Mouse (Mus musculus) thymus, adult 2 months (tissue): Measurements from ENCODE around the gene Nup62. TPM values are rescaled to one million over a fixed set of nuclear protein-coding genes. Genes with fewer than 3 reads are reported as not detected.
A peak's percentile ranks its signal among the peaks of the same experiment; 100 is the strongest.

Source experiments
- DNase-seq: peaks from one replicate; pipeline ENCODE4 v3.0.0; 2021
- H3K27ac ChIP-seq: fragments of 200-500 bp; 2 replicates; pipeline ENCODE4 v1.5.1; 2012; ENCODE audit warnings: low read length, control low read depth; ENCODE audit not compliant: control insufficient read depth, insufficient read depth
- H3K27me3 ChIP-seq: fragments of 200-500 bp; 2 replicates; pipeline ENCODE4 v1.6.1; 2012; ENCODE audit warnings: mild to moderate bottlenecking, low read length, moderate library complexity, mixed read lengths; ENCODE audit not compliant: control insufficient read depth, insufficient read depth
- H3K36me3 ChIP-seq: fragments of 200-500 bp; 2 replicates; pipeline ENCODE4 v1.6.1; 2012; ENCODE audit warnings: mild to moderate bottlenecking, low read length, moderate library complexity; ENCODE audit not compliant: control insufficient read depth, insufficient read depth
- H3K4me1 ChIP-seq: fragments of 200-500 bp; replicated peaks from 2 replicates; pipeline ENCODE4 v1.6.1; 2012; ENCODE audit warnings: low read length; ENCODE audit not compliant: control insufficient read depth, insufficient read depth
- H3K4me3 ChIP-seq: fragments of 200-500 bp; 2 replicates; pipeline ENCODE4 v1.5.1; 2012; ENCODE audit warnings: mild to moderate bottlenecking, low read length, control low read depth, moderate library complexity; ENCODE audit not compliant: control insufficient read depth, insufficient read depth
- CTCF ChIP-seq: fragments of 200-500 bp; IDR thresholded peaks from 2 replicates; pipeline ENCODE4 v1.5.1; 2012; ENCODE audit warnings: mild to moderate bottlenecking, control low read depth, low read length, moderate library complexity, borderline replicate concordance; ENCODE audit not compliant: control insufficient read depth, poor library complexity, insufficient read depth; ENCODE audit errors: extremely low read depth
- POLR2A ChIP-seq: fragments of 200-500 bp; IDR thresholded peaks from 2 replicates; pipeline ENCODE4 v1.6.1; 2012; ENCODE audit warnings: mild to moderate bottlenecking, low read length, control low read depth, moderate library complexity; ENCODE audit not compliant: control insufficient read depth, poor library complexity, insufficient read depth; ENCODE audit errors: extremely low read depth
- WGBS: fragments of 180-500 bp; shearing (Covaris S2); methylation state at CpG from one replicate; pipeline ENCODE4 v1.1.7; 2018; 5-methylcytosine and 5-hydroxymethylcytosine counted together
- polyA plus RNA-seq: library from polyadenylated mRNA; depleted of rRNA; stranded (reverse); fragments of >200 nt; gene quantifications from 2 replicates; pipeline ENCODE4 v1.2.3, GENCODE M21; 2012

The Nup62 gene
- polyA plus RNA-seq, 1 experiment = 189 TPM

- WGBS = 90% methylated on average over 9 of the region's 9 CpGs
- peak overlapping the region; percentile 19; the same call in 1 of the 2 replicates for H3K4me3 ChIP-seq
- TF ChIP-seq CTCF = no peak
- TF ChIP-seq POLR2A = no peak
These were observed 20.6 kb downstream of the Nup62 start for GRCm38 (mm10) chr7:44836423-44837053.

GRCm38 (mm10) chr7:44838073-44838472 lies 22.2 kb downstream of the Nup62 start:
- Histone ChIP-seq H3K4me1 (peaks cover 11% of the 10 kb centered on the region), H3K36me3 (peaks cover 14% of the 10 kb centered on the region)

More at GRCm38 (mm10) chr7:44836423-44837053, 20.6 kb downstream of the Nup62 start:
- peaks cover 3% of the 10 kb centered on the region for H3K36me3 ChIP-seq
- H3K4me1 ChIP-seq = peaks cover 11% of the 10 kb centered on the region
- H3K27me3 ChIP-seq = peaks cover 2% of the 10 kb centered on the region; the same call in 1 of the 2 replicates
- DNase-seq = no peak
- no peak overlapping the region for H3K27ac ChIP-seq

DNA sequence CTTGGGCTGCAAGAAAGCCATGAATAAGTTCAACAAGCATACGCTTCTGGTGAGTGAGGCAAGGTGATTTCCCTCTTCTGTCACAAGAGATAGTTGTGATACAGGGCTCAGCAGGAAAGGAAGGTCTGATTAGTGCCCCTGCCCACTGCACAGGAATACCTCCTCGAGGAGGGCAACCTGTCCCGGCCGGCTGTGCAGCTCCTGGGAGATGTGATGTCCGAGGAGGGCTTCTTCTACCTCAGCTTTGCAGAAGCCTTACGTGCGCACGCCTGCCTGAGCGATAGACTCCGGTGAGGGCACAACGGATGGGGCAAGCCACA lies 23.2 kb downstream of the Nup62 start:
- Histone ChIP-seq H3K4me3 (peak overlapping the region; percentile 0; the same call in 1 of the 2 replicates), H3K27ac (no peak overlapping the region), H3K27me3 (peaks cover 2% of the 10 kb centered on the region; the same call in 1 of the 2 replicates), H3K36me3 (peaks cover 21% of the 10 kb centered on the region), H3K4me1 (peaks cover 11% of the 10 kb centered on the region)
- TF ChIP-seq POLR2A = no peak
- TF ChIP-seq CTCF = no peak
- WGBS = 19% methylated on average over 11 of the region's 11 CpGs
- DNase-seq = no peak

More at GRCm38 (mm10) chr7:44838073-44838472, 22.2 kb downstream of the Nup62 start:
- peaks cover 2% of the 10 kb centered on the region; the same call in 1 of the 2 replicates for H3K27me3 ChIP-seq
- 97% methylated on average over 6 of the region's 6 CpGs for WGBS
- H3K4me3 ChIP-seq = no peak overlapping the region
- no peak for DNase-seq
- TF ChIP-seq POLR2A (no peak), CTCF (no peak)
- H3K27ac ChIP-seq = no peak overlapping the region

GRCm38 (mm10) chr7:44839491-44840191 lies 23.8 kb downstream of the Nup62 start:
- WGBS = 7% methylated on average over 58 of the region's 58 CpGs
- Histone ChIP-seq H3K27me3 (peaks cover 2% of the 10 kb centered on the region; the same call in 1 of the 2 replicates), H3K36me3 (peaks cover 23% of the 10 kb centered on the region), H3K27ac (no peak overlapping the region), H3K4me1 (peaks cover 11% of the 10 kb centered on the region), H3K4me3 (peak overlapping the region; percentile 0)
- DNase-seq = peak; percentile 41
- no peak for TF ChIP-seq POLR2A
- TF ChIP-seq CTCF = no peak

DNA sequence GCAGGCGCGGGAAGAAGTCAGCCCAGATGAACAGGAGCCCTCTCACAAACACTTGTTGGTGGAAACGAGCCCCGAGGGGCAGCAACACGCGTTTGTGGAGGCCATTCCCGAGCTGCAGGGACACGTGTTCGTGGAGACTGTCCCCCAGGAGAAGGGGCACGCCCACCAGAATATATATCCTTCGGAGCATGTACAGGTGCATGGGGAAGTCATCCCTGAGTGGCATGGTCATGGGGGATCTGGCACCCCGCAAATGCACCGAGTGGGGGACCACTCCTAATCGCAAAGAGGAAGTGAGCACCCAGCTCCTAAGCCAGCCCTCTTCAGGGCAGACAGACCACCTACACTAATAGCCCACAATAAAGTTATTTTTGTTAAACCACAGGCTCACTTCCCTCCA lies 24.5 kb downstream of the Nup62 start:
- DNase-seq = no peak
- peaks cover 24% of the 10 kb centered on the region for H3K36me3 ChIP-seq
- WGBS = 25% methylated on average over 14 of the region's 14 CpGs
- no peak for TF ChIP-seq CTCF
- TF ChIP-seq POLR2A = no peak
- no peak overlapping the region for H3K27ac ChIP-seq
- peaks cover 2% of the 10 kb centered on the region; the same call in 1 of the 2 replicates for H3K27me3 ChIP-seq
- H3K4me3 ChIP-seq = no peak overlapping the region
- H3K4me1 ChIP-seq = peaks cover 11% of the 10 kb centered on the region

GRCm38 (mm10) chr7:44841825-44842463 lies 26.1 kb downstream of the Nup62 start:
- WGBS = 93% methylated on average over 8 of the region's 8 CpGs
- no peak overlapping the region for H3K4me3 ChIP-seq
- H3K36me3 ChIP-seq = peaks cover 32% of the 10 kb centered on the region
- TF ChIP-seq POLR2A (no peak), CTCF (no peak)
- no peak overlapping the region for H3K27ac ChIP-seq
- peaks cover 2% of the 10 kb centered on the region; the same call in 1 of the 2 replicates for H3K27me3 ChIP-seq
- peaks cover 11% of the 10 kb centered on the region for H3K4me1 ChIP-seq
- no peak for DNase-seq
